Mouse (Mus musculus) kidney, adult 2 months (tissue): ENCODE results near the gene Plcl1. TPM values are rescaled to one million over a fixed set of nuclear protein-coding genes. Genes with fewer than 3 reads are reported as not detected.

ENCODE experiments used
- DNase-seq: peaks from one replicate; pipeline ENCODE4 v3.0.0; 2021
- H3K27ac ChIP-seq: fragments of 200-500 bp; 2 replicates; pipeline ENCODE4 v1.5.1; 2012; ENCODE audit warnings: low read depth, low read length, control low read depth, inconsistent platforms; ENCODE audit not compliant: insufficient read depth
- H3K27me3 ChIP-seq: fragments of 200-500 bp; replicated peaks from 2 replicates; pipeline ENCODE4 v1.6.1; 2012; ENCODE audit warnings: mild to moderate bottlenecking, moderate library complexity, low read length, inconsistent platforms; ENCODE audit not compliant: control insufficient read depth, insufficient read depth
- H3K36me3 ChIP-seq: fragments of 200-500 bp; 2 replicates; pipeline ENCODE4 v1.6.1; 2012; ENCODE audit warnings: mild to moderate bottlenecking, moderate library complexity, low read length, inconsistent platforms; ENCODE audit not compliant: control insufficient read depth, insufficient read depth
- H3K4me1 ChIP-seq: fragments of 200-500 bp; 2 replicates; pipeline ENCODE4 v1.6.1; 2011; ENCODE audit warnings: low read length; ENCODE audit not compliant: control insufficient read depth, insufficient read depth
- H3K4me3 ChIP-seq: fragments of 200-500 bp; 2 replicates; pipeline ENCODE4 v1.5.1; 2011; ENCODE audit warnings: mild to moderate bottlenecking, low read depth, low read length, control low read depth; ENCODE audit not compliant: insufficient read depth
- CTCF ChIP-seq: fragments of 200-500 bp; conservative IDR thresholded peaks from 2 replicates; pipeline ENCODE4 v1.5.1; 2011; ENCODE audit warnings: low read depth, mild to moderate bottlenecking, control low read depth, low read length, moderate library complexity, mixed read lengths; ENCODE audit not compliant: insufficient read depth, insufficient read length
- POLR2A ChIP-seq: fragments of 200-500 bp; IDR thresholded peaks from one replicate; pipeline ENCODE4 v1.6.1; 2011; ENCODE audit warnings: low read depth, low read length, control low read depth
- WGBS: fragments of 180-500 bp; shearing (Covaris S2); methylation state at CpG from one replicate; pipeline ENCODE4 v1.1.7; 2018; 5-methylcytosine and 5-hydroxymethylcytosine counted together
- polyA plus RNA-seq: library from polyadenylated mRNA; depleted of rRNA; stranded (reverse); fragments of >200 nt; gene quantifications from 2 replicates; pipeline ENCODE4 v1.2.3, GENCODE M21; 2012

The Plcl1 gene
- polyA plus RNA-seq, 1 experiment = 4.2 TPM

DNA sequence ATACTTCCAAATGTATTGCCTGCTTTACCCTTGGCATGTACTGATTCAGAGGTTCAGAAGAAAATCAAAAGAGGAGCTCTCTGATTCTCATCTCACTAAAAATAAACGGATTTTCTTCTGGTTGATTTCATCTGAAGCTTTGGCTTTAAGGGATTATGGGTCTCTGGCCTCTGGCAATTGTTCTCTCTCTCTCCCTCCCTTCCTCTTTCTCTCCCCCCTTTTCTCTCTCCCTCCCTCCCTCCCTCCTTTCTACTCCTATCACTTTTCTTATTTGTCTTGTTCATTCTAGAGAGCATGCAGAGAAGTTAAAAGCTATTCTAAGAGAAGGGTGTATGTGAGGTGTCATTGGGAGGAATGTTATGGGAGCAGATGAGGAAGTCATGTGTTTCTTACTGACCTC lies 225.8 kb downstream of the Plcl1 start:
- Histone ChIP-seq H3K36me3 (no peaks in the 10 kb centered on the region), H3K27me3 (no peaks in the 10 kb centered on the region; the same call in 1 of the 2 replicates), H3K27ac (no peak overlapping the region), H3K4me1 (peaks cover 5% of the 10 kb centered on the region; the same call in 1 of the 2 replicates), H3K4me3 (no peak overlapping the region)
- 52% methylated on average over 1 of the region's 1 CpGs for WGBS
- no peak for DNase-seq
- TF ChIP-seq POLR2A (no peak), CTCF (no peak)

DNA sequence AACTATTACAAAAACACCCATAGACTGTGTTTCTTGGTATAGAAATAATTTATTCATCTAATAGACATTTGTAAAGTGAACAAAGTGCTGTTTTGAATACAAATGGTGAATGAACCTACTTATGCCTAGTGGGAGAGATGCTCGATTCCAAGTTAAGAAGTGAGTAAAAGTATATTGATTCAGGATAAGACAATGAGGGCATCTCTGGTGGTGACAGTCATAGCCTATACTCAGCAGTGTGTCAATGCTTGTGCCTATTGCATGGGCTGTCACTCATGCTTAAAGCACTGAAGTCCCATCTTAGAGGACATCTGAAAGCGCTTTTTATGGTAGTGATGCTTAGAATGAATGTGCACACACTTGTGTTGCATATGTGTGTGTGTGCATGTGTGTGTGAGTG lies 226.3 kb downstream of the Plcl1 start:
- Histone ChIP-seq H3K27me3 (no peaks in the 10 kb centered on the region; the same call in 1 of the 2 replicates), H3K4me3 (no peak overlapping the region), H3K36me3 (no peaks in the 10 kb centered on the region), H3K4me1 (peaks cover 5% of the 10 kb centered on the region; the same call in 1 of the 2 replicates), H3K27ac (no peak overlapping the region)
- TF ChIP-seq POLR2A = no peak
- TF ChIP-seq CTCF = no peak
- 93% methylated on average over 2 of the region's 2 CpGs for WGBS
- DNase-seq = no peak

DNA sequence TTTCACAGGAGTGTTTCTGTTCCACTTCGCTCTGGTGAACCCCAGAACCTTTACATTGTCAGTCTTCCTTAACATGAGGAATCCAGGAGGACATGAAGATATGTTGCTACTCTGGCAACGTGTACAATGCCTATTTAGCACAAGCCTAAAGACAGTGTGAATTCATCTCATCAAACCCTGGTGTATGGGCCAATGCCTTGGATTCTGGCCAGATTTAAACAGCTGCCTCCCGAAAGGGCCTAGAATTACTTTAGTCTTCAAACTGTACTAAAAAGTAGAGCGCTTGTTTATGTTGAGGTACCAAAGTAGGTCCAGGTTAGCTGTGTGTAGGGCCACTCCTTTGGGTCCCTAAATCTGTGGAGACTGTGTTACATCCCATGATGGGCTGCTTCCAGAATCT lies 227.6 kb downstream of the Plcl1 start:
- no peaks in the 10 kb centered on the region for H3K36me3 ChIP-seq
- H3K27ac ChIP-seq = no peak overlapping the region
- no peak for DNase-seq
- H3K4me1 ChIP-seq = peaks cover 5% of the 10 kb centered on the region; the same call in 1 of the 2 replicates
- TF ChIP-seq CTCF (no peak), POLR2A (no peak)
- WGBS = 72% methylated on average over 4 of the region's 4 CpGs
- no peak overlapping the region for H3K4me3 ChIP-seq
- H3K27me3 ChIP-seq = no peaks in the 10 kb centered on the region; the same call in 1 of the 2 replicates

DNA sequence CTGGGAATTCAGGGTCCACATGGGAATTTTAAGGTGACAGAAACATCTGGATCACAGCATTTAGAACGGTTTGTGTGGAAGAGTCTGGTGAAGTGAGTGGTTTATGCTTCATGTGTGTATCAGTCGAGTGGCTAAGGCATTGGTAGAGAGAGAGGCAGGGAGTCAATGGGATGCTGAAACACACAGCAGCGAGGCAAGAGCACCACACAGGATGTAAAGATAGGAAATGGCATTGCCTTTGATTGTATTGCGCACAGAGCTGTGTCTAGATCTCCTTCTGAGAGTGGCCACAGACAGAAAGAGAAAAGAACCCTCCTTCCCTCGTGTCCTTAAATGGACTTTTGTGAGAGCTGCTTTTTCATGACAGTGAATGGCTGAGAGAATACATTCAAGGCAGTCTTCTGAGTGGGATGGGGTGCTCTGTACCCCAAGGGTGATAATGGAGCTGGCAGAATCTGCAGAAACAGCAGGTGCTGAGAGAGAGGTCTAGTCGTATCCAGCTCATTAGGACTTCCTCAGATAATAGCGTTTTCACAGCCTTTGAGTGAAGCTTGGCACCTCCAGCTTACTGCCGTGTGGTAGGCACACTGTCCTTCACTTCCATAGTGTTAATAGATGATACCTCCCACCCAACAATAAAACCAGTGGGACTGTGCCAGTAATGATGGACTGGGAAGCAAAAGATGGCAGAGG lies 253.9 kb downstream of the Plcl1 start:
- no peaks in the 10 kb centered on the region for H3K4me1 ChIP-seq
- DNase-seq = no peak
- H3K4me3 ChIP-seq = no peak overlapping the region
- no peaks in the 10 kb centered on the region for H3K27me3 ChIP-seq
- H3K27ac ChIP-seq = no peak overlapping the region
- no peaks in the 10 kb centered on the region for H3K36me3 ChIP-seq
- 79% methylated on average over 8 of the region's 8 CpGs for WGBS
- TF ChIP-seq CTCF = no peak
- no peak for TF ChIP-seq POLR2A

DNA sequence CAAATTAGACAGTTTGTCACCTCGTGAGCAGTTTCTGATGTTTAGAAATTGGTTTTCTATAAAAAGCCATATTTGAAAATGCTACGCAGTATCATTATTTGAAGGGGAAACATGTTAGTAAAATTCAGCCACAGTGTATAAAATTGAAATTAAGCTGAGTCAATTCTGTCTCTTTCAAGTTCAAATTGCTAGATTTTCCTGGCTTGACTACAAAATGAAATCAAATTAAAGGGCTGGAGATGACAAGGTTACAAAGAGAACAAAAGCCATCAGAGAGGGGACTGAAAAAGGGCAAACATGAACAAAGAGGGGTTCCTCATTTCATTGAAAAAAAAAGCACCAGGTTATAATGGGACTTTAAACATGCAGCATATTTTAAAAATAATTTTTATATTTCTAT lies 255.7 kb downstream of the Plcl1 start:
- no peaks in the 10 kb centered on the region for H3K4me1 ChIP-seq
- H3K36me3 ChIP-seq = no peaks in the 10 kb centered on the region
- H3K4me3 ChIP-seq = no peak overlapping the region
- no peaks in the 10 kb centered on the region for H3K27me3 ChIP-seq
- no peak overlapping the region for H3K27ac ChIP-seq
- no peak for DNase-seq
- WGBS = 92% methylated on average over 2 of the region's 2 CpGs
- TF ChIP-seq CTCF (no peak), POLR2A (no peak)

DNA sequence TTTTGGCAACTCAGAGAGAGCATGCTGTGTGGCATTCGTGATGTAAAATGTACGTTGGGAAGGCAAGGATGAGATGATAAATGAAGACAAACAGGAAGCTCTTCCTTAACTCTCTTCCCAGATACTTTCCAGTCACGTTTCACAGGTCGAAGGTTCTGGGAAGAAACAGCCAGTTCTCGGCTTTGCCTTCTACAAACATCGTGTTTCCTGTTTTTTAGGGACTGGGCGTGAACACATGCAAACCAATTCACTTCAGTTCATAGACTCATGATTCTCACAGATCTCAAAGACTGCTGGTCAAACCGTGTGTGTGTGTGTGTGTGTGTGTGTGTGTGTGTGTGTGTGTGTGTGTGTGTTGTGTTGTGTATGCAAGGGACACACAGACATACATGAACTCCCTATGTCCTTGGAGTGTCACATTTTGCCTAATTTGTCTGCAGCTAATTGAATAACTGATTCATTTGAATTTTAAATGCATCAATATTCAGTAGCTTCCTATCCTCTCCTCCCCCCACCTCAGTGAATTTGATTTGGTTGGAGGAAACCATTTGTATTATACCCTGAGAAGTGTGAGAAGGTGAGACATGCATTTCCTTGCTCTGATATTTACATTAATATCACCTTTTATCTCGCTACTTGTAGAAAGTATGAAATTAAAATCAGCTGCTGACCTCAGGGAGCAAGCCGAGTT lies 259.6 kb downstream of the Plcl1 start:
- Histone ChIP-seq H3K27me3 (no peaks in the 10 kb centered on the region), H3K27ac (0 out of 2 replicates have a peak overlapping the region, but pooled peaks have one; percentile 20), H3K36me3 (no peaks in the 10 kb centered on the region), H3K4me3 (no peak overlapping the region), H3K4me1 (no peaks in the 10 kb centered on the region)
- DNase-seq = peak; percentile 31
- 54% methylated on average over 10 of the region's 10 CpGs for WGBS
- TF ChIP-seq CTCF (no peak), POLR2A (no peak)
